Mouse (Mus musculus) heart, postnatal 36 days (tissue): ENCODE results near the gene Gm20716. TPM values are rescaled to one million over a fixed set of nuclear protein-coding genes. Genes with fewer than 3 reads are reported as not detected.

ENCODE experiments used
- DNase-seq, 2 experiments: peaks; one replicate each; pipeline ENCODE4 v3.0.0; 2021 to 2022
- intact Hi-C: fragments of 180-260 bp; cut with DNase I; formaldehyde crosslinking; loops from one replicate; pipeline ENCODE4 v1.15.1; 2025
- total RNA-seq, 2 experiments: library from RNA; stranded (reverse); gene quantifications; 2 replicates each; pipeline ENCODE4 v1.2.3; 2021

The Gm20716 gene
- total RNA-seq, 2 experiments from 2014 or later: 14.3 to 16.5 TPM

DNA sequence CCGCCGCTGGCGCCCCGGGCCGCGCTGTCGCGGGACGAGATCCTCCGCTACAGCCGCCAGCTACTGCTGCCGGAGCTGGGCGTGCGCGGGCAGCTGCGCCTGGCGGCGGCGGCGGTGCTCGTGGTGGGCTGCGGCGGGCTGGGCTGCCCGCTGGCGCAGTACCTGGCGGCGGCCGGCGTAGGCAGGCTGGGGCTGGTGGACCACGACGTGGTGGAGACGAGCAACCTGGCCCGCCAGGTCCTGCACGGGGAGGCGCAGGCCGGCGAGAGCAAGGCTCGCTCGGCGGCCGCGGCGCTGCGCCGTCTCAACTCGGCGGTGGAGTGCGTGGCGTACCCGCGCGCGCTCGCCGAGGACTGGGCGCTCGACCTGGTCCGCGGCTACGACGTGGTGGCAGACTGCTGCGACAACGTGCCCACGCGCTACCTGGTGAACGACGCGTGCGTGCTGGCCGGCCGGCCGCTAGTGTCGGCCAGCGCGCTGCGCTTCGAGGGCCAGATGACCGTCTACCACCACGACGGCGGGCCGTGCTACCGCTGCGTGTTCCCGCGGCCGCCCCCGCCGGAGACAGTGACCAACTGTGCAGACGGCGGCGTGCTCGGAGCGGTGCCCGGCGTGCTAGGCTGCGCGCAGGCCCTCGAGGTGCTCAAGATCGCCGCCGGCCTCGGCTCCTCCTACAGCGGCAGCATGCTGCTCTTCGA lies 758 bp upstream of the Gm20716 start:
- intact Hi-C loops: loop anchor here (2.0 kb wide), 1 partner anchor 24 kb away; the partner anchor contains the start of gene Adnp
- no peak for DNase-seq

DNA sequence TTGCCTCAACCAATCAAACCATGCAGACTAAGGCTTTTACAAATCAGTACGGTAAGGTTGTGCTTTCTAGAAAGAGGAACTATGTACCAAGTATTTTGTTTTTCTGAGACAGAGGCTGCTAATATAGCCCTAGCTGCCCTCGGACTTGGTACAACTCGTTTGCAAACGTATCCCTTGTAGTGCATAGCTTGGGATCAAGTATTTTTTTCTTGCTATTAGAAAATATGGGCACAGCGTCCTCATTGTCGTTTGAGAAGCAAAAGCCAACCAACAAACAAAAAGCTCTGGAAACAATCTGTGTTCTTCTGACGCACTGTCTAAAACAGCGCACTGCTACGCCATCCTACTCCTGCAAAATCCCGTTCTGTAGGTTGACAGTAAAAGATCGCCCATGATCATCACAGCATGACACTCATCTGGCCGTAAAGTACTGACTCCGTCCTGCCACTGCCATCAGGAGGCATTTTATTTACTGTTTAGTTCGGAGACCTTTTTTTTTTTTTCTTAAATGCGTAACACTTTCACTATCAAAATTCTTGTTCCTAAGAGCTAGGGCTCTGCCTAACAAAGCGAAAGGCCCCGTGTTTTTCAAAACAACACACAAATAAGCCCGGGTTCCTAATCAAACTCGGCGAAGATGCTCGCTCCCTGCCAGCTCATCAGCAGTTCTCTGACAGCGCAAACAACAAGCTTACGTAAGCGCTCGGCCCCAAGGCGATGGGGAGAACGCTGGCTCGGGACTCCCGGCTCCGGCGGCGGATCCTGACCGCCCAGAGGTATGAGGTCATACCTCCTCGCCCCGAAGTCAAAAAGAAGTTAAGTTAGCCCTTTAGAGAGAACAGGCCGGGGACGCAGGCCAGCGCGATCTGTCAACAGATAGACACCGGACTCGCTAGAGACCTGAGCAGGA lies 793 bp downstream of the Gm20716 start:
- peak; percentile 38 to 48 for DNase-seq
- intact Hi-C loops: loop anchor here (2.0 kb wide), 1 partner anchor 23 kb away; the partner anchor contains the start of gene Adnp

DNA sequence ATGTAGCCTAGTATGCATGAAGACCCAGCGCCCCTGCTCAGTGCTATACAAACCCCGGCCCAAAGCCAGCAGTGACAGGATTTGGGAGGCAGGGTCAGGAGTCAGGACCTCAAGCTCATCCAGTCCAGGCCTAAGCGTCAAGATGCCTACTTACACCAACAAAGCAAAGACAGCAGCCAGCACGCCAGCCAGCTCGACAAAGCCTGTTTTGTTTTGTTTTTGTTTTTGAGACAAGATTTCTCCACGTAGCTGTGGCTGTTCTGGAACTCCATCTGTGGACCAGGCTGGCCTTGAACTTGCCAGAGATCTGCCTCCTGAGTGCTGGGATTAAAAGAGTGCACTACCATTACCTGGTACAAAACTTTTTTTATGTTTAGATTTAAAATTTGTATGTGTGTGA lies 6.8 kb downstream of the Gm20716 start:
- no peak for DNase-seq
- intact Hi-C loops: no loop called here

DNA sequence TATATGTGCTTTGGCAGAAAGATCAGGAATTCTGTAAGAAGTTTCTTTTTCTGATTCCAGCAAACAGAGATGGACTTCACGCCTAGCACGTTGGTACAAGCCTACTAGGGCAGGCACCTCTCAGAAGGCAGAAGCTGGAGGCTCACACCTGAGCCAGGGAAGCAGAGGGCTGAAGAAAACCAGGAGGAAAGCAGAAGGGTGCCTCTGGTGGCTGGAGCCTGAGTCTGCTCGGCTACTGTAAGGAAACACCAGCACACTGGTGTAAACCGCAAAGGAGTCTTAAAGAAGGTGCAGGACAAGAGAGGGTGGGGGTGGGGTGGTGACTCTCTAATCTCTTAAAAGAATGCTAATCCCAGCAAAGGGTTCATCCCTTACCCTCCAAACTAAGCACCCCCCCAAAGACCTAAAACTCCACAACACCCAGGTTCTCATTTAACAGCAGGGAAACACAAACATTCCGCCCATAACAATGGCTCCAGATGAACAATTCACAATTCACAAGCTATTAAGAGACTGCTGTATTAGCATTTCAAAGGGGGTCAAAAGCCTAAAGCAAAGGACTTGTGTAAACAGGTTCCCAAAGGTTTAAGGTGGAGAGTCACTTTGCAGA lies 16.3 kb downstream of the Gm20716 start:
- no peak for DNase-seq
- intact Hi-C loops: no loop called here

DNA sequence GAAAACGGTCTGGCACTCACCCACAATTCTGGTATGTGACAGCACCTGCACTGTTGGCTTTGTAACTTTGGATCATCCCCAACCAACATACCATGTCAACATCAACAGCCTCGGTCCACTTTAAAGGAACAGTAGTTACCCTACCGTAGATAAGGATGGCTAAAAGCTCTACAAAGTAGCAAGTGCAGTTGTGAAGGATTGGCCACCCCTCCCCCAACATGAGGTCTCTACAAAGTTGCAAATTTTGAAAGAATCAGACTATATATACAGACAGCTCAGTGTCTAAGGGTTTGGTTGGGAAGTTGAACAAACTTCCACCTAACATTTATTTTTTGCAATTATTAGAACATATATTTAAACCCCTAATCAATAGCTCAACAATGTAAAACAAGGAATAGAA lies 22.3 kb downstream of the Gm20716 start:
- intact Hi-C loops: loop anchor here (2.0 kb wide), 1 partner anchor 23 kb away; the partner anchor contains the start of genes Dpm1, Gm20716 and Mocs3
- DNase-seq: no peak

DNA sequence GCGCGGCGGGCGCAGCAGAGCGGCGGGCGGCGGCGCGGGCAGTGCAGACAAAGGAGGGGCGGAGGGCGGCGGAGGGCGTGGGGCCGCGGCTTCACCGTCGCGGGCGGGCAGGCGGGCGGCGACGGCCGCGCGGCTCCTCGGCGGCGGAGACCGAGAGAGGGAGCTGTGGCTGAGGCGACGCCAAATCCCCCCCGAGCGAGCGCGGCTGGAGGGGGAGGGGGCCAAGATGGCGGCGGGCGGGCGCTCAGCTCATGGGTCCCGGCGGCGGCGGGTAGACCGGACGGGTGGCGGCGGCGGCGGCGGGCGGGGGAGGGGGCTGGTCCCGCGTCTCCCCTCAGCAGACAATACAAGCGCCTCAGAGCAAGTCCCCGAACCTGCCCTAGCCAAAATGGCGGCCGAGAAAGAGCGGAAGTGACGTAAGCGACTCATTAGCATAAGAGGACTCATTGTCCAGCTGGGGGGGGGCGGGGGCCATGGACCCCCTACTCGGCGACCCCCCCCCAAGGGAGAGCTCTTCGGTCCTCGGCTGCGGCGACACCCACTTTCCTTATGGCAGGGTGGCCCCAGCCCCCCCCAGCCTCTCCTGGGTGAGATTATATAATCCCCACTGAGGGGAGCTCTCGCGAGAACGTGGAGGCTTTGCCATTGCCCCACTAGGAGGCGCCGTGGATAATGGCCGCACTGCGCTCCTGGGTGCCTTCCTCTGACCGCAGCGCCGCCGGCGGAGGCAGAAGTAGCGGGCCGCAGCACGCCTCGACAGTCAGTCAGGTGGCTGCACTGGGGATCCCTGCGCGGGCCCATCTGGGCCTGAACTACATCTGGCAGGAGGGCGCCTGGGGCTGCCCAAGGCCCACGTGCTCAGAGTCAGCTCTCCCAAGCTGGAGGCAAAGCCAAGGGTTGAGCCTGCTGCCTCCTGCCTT lies 23.2 kb downstream of the Gm20716 start, which contains the start of gene Adnp:
Gene Adnp, minus strand, starts transcription at position 388 of the 920 bp plus-strand sequence.
- DNase-seq: peak; percentile 94 to 97
- intact Hi-C loops: loop anchor here (2.0 kb wide), 1 partner anchor 24 kb away; the partner anchor contains the start of genes Dpm1, Gm20716 and Mocs3

DNA sequence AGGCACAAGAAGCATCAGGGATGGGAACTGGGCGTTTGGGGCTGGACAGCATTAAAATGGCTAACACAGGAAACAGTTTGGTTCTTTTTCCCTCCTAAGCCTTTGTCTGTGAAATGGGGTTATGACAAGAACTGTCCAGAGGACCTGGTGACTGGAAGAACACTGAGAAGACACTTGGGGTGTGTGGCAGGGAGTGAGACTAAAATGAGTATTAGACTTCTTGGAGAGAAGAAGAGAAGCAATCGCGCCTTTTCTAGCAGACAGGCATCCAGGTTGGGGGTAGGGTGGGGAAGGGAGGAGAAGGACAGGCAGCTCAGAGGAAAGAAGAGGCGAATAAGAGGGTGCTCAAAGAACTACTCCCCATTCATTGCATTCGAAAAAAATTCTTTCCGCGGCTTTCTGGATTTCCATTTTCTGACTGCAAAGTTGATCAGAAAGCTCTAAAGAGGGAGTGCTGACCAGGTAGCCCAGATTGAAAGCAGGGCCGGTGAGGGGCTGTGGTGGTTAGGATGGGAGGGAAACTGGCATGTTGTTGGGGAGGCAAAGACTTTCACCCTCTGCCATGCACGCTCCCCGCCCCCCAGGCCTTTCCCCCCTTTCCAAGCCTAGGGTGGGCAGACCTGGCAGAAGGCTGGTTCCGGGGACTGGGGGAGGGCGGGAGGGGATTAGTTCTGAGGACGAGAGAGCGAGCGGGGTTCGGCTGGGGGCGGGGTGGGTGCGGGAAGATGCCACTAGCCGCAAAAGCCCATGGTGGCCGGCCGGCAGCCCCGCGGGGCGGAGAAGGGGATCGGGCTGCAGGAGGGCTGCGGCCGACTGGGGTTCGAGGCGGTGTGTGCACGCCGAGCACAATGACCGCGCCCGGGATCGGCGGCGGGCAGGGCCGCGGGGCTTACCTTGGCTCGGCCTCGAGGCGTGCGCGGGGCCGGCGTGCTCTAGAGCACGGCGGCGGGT lies 24.2 kb downstream of the Gm20716 start:
- DNase-seq: peak in 1 of 2 experiments; percentile 23
- intact Hi-C loops: loop anchor here (2.0 kb wide), 2 partner anchors 25 to 91 kb away; partner anchors contain the start of genes Dpm1, Gm20716 and Mocs3

DNA sequence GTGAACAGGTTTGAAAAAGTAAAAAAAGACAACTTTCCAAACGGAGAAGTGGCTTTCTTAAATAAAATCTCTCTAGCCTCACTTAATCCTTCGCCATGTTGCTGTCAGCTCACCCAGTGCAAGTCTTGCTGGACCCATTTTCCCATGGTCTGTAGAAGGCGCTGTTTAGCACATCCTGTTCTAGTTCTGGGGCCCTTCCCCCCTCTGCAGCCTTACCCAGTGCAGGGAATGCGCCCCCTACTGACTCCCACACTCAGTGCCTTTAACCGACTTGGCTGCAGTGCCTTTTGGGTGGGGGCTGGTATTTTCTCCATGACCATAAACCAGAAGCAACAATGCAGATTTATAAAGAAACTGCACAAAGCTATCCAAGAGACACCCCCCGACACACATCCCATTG lies 24.9 kb downstream of the Gm20716 start:
- peak; percentile 75 to 76 for DNase-seq
- intact Hi-C loops: loop anchor here (2.0 kb wide), 1 partner anchor 90 kb away; no protein-coding TSS in a partner anchor

DNA sequence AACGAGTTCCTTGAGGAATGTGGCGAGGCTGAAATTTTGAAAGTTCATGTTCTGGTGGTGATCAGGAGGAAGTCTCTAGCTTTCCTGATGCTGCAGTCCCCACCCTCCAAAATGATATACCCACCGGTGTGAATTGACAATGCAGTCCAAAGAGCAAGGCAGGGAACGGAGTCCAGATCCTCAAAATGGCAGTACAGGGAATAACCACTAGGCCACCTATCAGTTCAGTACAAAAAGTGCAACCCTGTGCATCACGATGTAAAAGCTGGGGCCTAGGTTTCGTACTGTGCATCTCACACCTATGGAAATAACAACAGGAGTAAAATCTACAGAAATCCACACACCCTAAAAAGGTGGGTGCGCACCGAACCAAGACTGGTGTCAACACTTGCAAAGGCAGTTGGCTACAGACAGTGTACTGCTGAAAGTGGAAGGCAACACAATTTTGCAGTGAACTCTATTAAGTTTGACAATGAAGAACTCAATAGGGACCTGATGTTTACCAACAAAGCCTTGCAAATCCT lies 25.6 kb downstream of the Gm20716 start:
- no peak for DNase-seq
- intact Hi-C loops: loop anchor here (2.0 kb wide), 1 partner anchor 90 kb away; no protein-coding TSS in a partner anchor

DNA sequence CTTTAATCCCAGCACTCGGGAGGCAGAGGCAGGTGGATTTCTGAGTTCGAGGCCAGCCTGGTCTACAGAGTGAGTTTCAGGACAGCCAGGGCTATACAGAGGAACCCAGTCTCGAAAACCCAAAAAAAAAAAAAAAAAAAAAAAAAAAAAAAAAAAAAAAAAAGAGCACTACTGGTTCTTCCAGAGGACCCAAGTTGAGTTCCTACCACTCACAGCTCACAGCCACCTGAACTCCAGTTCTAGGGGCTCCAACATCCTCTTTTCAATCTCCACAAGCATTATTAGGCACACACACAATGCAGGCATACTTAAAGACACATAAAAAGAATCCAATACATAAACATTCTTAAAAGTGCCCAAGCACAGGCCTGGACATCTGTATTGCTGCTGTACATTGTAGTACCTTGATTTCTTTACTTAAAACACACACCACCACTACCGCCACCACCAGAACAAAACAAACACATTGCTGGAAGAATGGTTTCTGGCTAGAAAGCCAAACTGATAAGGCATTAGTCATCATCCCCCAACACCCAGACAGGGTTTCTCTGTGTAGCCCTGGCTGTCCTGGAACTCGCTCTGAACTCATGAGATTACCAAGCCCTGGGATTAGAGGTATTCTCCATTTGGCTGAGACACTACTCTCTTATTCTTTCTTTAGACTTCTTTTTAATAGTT lies 30.0 kb downstream of the Gm20716 start:
- intact Hi-C loops: no loop called here
- DNase-seq: no peak

DNA sequence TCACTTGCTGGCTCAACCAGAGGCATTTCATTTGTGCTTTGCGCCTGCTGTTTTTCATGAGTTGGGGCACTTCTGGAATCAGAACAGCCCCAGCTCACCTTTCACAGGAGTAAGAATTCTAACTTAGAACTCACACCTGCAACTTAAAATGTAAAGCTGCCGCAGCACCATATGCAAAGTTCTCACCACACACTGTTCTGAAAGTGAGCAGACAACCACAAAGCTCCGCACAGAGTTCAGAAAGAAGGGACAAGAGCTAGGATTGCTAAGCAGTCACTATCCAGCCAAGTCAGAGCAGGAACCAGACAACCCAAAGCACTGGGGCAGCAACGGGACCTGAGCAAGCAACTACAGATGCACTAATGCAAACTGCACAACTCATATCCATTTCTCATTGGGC lies 30.7 kb downstream of the Gm20716 start:
- DNase-seq: no peak
- intact Hi-C loops: no loop called here

DNA sequence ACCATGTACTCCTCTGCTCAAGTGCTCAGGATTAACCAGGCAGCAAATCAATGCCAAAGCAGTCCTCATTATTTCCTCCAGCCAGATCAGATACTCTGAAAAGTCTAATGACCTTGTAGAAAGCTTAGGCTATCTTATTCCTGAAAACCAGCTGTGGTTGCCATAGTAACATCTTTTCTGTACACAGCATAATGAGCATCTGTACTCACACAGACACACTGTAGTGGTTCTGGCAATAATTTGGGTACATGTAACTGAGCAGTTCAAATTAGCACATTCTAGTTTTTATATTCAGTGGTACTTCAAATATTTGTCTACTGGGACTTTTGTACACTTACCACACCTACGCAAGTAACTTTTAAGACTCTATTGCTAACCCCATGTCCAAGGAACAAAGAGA lies 31.7 kb downstream of the Gm20716 start:
- intact Hi-C loops: no loop called here

DNA sequence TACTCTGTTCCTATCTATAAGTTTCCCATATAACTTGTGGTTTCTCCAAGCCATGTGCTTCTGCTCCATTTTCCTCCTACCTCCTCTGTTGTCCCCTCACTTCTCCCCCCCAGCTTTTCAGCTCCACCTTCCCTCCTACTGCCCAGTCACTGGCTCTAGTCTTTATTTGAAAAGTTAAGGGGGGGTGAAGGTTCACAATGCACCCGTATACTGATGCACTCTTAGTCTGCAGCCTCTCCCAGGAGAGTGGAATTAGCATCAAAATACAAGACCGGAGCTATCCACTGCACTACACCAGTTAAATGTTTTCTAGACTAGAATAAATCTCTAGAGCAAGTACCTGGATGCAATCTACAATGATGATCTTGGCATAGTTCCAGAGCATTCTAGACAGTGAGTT lies 34.4 kb downstream of the Gm20716 start:
- intact Hi-C loops: no loop called here
- no peak for DNase-seq

More for the DNA sequence above, 31.7 kb downstream of the Gm20716 start:
- DNase-seq: no peak

DNA sequence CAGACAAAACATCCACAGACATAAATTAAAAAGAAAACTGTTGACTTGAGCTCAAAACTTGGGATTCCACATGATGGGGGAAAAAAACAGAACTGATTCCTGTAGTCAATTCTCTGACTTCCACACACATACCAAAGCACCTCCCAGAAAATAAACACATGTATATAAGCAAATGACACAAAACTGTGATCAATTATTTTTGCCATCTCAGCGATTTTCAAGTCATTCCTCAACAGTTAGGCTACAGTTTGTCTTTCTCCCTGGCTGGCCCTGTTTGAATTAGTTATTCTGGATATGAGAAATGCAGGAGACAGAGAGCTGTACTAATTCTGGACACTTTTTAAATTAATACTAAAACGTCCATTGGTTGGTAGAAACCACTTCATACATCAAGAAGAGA lies 36.5 kb downstream of the Gm20716 start:
- DNase-seq: no peak
- intact Hi-C loops: no loop called here

DNA sequence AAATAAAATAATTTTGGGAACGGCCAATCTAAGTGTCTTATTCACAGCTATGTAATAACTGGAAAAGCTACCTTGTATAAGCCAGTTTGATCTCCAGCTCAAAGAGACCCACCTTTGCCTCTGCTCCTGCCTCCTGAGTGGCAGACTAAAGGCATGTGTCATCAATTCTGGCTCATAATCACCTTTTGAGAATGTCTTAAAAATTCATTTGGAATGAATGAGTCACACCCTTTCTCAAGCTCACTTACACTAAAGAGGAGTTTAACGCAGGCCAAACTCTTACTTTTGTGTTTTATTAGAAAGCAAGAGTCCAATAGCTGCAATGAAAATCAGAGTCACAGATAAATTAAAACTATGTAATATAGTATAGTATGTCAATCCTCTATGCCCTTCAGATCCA lies 38.3 kb downstream of the Gm20716 start:
- DNase-seq: no peak
- intact Hi-C loops: no loop called here

DNA sequence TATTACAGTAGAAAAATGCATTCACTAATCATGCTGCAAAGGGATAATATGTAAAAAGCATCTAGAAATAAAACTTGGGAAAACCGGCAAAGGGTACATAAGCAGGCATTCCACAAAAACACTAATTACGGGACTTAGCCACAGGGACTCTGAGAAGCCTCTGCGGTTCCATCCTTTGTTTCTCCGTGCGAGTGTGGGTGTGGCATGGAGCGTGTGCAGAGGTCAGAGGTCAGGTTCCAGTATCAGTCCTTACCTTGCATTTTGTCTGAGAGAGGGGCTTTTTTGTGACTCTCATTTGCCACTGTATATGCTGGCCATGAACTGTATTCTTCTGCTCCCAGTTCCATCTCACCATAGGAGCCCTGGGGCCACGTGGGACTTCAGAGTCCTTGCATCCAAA lies 54.2 kb downstream of the Gm20716 start:
- intact Hi-C loops: no loop called here

DNA sequence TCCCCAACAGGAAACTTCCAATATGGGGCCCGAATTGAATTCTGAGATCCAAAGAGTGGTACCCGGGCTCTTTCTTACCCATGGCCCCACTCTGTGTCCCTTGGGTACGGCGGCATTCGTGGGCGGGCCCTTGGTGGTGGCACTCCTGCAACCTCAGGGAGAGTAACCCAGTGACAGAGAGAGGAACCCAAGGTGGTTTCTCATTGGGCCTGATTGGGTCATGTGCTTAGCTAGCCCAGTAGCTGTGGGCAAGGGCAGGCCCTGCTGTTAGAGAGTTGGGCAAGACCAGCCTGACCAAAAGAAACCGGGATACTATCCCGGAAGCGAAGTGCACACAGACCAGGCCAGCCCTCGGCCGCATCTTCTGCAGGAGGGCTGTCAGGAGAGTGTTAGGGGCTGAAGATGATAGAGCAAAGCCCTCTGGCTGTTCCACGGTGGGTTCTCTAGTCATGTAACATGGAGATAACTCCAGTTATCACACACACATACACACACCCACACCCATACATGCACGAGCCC lies 59.9 kb downstream of the Gm20716 start:
- DNase-seq: peak; percentile 54
- intact Hi-C loops: no loop called here

More for the DNA sequence above, 54.2 kb downstream of the Gm20716 start:
- DNase-seq: no peak

DNA sequence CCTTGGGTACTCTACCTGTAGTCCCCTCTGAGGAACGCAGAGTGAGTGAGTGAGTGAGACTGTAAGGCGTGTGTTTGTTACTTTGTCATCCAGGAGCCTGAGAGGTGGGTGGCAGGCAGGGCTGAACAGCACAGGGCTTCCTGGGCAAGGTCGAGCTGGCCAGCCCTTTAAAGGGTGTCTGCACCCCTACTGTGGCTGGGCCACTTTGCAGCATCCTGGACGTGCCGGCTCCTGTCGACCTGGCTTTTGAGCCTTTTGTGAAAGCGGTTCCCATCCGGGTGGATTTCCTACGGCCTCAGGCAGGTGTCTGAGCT lies 60.4 kb downstream of the Gm20716 start:
- DNase-seq: no peak
- intact Hi-C loops: no loop called here
